ENCODE assay signal across 9 mouse cellular contexts in genomic region chr7:113434286-113434685, GRCm38 (mm10). TPM values are rescaled to one million over a fixed set of nuclear protein-coding genes. Genes with fewer than 3 reads are reported as not detected.
A peak's percentile ranks its signal among the peaks of the same experiment; 100 is the strongest.
DNase-seq lines count a peak whose midpoint lies in the region; TF ChIP-seq lines count a peak whose summit lies in the region.
"Had no signal": no experiment of that assay in that cellular context is flagged by ENCODE, and none has a peak within 500 bp of the region (broad histone marks: within the 10 kb centered on the region; RNA-seq: fewer than 3 reads in every experiment).

No protein-coding gene starts in this region.

- peak; percentile 22 to 69 for DNase-seq in heart, adult 18-20 months
- no peak for DNase-seq in heart, postnatal 25 days (ENCODE audit: low spot score)
- DNase-seq in A20 (ENCODE audit: low read depth, low spot score), result peak; percentile 60
- peak; percentile 40 to 56 for DNase-seq in adrenal gland, adult 18-20 months (ENCODE audit: low spot score in 2 of 2)
- DNase-seq in embryo, embryonic 11 days, result peak; percentile 69
- peak; percentile 6 to 65 for DNase-seq in layer of hippocampus, adult 18-20 months (ENCODE audit: low spot score in 2 of 2)
- peak; percentile 51 for DNase-seq in lung, postnatal 25 days (ENCODE audit: low spot score)
- peak; percentile 47 for DNase-seq in thymus, adult 2 months

- no peak for TF ChIP-seq POLR2A in thymus, adult 2 months (IDR thresholded peaks at IDR 0.05; ENCODE audit: control insufficient read depth, extremely low read depth, insufficient read depth, low read length, poor library complexity)

- no peaks in the 10 kb centered on the region for H3K4me1 ChIP-seq in thymus, adult 2 months (replicated peaks; ENCODE audit: control insufficient read depth, insufficient read depth, low read length)
- H3K4me1 ChIP-seq: liver, embryonic 15.5 days had no signal

- H3K4me3 ChIP-seq in thymus, adult 2 months (ENCODE audit: control insufficient read depth, insufficient read depth, low read length), result no peak overlapping the region
- H3K4me3 ChIP-seq: liver, embryonic 15.5 days had no signal

- WGBS in thymus, adult 2 months, result 20% methylated on average over 4 of the region's 4 CpGs

- H3K36me3 ChIP-seq in thymus, adult 2 months (ENCODE audit: control insufficient read depth, insufficient read depth, low read length), result no peaks in the 10 kb centered on the region
- H3K36me3 ChIP-seq: liver, embryonic 15.5 days had no signal

- no peak overlapping the region for H3K27ac ChIP-seq in thymus, adult 2 months (ENCODE audit: control insufficient read depth, insufficient read depth, low read length)
- H3K27ac ChIP-seq: liver, embryonic 15.5 days had no signal

- intact Hi-C loops in heart, postnatal 25 days (cut with DNase I), result loop anchor here (10.0 kb wide), 2 partner anchors 59 to 161 kb away; no protein-coding TSS in a partner anchor

- TF ChIP-seq CTCF in thymus, adult 2 months (IDR thresholded peaks at IDR 0.05; ENCODE audit: borderline replicate concordance, control insufficient read depth, extremely low read depth, insufficient read depth, low read length, poor library complexity), result no peak

- H3K27me3 ChIP-seq in thymus, adult 2 months (ENCODE audit: control insufficient read depth, insufficient read depth, low read length), result no peaks in the 10 kb centered on the region
- H3K27me3 ChIP-seq: liver, embryonic 15.5 days had no signal

RNA-seq across cellular contexts. Expression of gene Pth, which starts 45.9 kb away (rescaled TPM):
- total RNA-seq in heart, adult 18-20 months (2021), result not detected
- not detected for total RNA-seq in heart, postnatal 25 days (2021)
- not detected for total RNA-seq in adrenal gland, adult 18-20 months (2021)
- total RNA-seq in layer of hippocampus, adult 18-20 months (2021), result not detected
- 2.8 and 7.7 TPM in 2 replicates for polyA plus RNA-seq in thymus, adult 2 months (2012; rRNA removed)
- polyA plus RNA-seq: liver, embryonic 15.5 days had no signal
